Mouse (Mus musculus): ENCODE data around the gene Ska3. TPM values are rescaled to one million over a fixed set of nuclear protein-coding genes. Genes with fewer than 3 reads are reported as not detected.
"Not testable (repeated sequence)": the region's sequence is repeated elsewhere in the genome, so short reads cannot be mapped to it uniquely, and the experiment has no call there.

Ska3 gene
- 22.0 and 25.7 TPM in 2 replicates for polyA plus RNA-seq (2015; fragmentation: Nextera tagmentation; extraction: Ambion mirVana)

DNA sequence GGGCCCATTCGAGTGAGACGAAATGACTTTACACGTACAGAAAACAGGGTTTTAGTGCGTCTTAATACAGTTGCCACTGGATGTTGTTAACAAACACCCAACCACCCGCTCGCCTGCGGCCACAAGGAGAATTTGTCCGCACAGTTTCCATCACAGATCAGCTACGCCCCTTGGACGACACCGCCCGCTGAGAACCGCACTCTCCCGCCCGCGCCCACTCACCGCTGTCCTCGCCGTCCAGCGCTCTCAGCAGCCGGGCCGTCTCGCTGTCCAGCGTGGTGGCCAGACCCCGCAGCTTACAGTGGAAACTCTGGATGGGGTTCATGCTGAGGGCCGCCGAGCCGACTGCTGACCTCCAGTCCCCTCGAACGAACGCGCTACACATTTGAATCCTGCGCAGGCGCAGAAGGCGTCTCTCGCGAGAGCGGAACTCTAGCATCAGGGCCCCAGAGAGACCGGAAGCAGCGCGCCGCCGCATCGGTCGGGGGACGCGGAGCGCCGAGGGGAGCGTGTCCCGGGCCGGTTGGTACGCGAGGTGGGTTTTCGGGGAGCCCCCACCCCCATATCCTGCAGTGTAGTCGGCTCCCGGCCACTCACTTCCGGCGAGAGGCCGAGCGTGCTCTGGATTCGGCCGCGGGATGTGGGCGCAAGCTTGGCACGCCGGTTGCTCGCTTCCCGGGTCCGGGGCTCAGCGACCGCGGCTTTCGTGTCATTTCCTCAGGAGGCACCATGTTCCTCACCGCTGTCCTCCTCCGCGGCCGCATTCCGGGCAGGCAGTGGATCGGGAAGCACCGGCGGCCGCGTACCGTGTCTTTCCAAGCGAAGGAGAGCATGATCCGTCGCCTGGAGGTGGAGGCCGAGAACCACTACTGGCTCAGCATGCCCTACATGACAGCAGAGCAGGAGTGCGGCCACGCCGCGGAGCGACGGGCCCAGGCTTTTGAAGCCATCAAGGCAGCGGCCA is at the start of gene Ska3, which contains the start of gene Mrpl57:
Gene Ska3 (minus strand): TSS at position 398 of the 964 bp plus-strand sequence.
Gene Mrpl57 (plus strand): TSS at position 447 of the 964 bp plus-strand sequence.
- peaks cover 28% of the 10 kb centered on the region for H3K36me3 ChIP-seq
- WGBS (ENCODE audit: insufficient replicate concordance), result under 1% methylated on average over 96 of the region's 96 CpGs
- H3K4me2 ChIP-seq, result peak within 1 kb of the TSS; percentile 90
- H3K27me3 ChIP-seq, result no peaks in the 10 kb centered on the region
- H3K4me1 ChIP-seq (replicated peaks), result peaks cover 34% of the 10 kb centered on the region
- ATAC-seq (ENCODE audit: low read depth) (peak; percentile 95), DNase-seq (peak; percentile 89)
- peak within 1 kb of the TSS; percentile 90 for H3K27ac ChIP-seq
- H3K4me3 ChIP-seq (replicated peaks), result peak within 1 kb of the TSS; percentile 90
- H3K9me3 ChIP-seq (replicated peaks), result no peaks in the 10 kb centered on the region
- H3K9ac ChIP-seq, result peak within 1 kb of the TSS; percentile 95

DNA sequence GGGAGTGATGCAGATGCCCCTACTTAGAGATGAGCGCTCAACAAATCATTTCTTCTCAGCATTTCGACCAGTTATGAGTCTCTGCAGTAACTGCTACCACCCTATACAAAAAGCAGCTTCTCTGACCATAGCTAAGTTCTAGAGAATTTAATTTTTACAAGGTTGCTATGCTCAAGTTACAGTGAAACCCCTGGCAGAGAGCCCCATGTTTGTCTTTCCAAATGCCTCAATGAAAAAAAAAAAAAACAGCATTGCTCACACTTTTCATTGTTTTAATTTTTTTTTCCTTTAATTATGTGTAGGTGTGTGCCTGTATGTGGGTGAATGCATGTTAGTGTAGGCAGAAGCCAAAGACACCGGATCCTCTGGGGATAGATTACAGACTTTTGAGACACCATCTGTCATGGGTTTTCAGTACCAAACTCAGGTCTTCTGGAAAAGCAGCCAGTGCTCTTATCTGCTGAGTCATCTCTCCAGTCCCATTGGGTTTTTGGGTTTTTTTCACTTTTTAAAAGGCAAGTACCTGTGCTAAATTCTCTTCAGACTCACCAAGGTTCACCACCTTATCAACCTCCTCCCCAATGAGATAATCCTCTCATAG is 40.8 kb upstream of the Ska3 start:
- Histone ChIP-seq H3K27me3 (no peaks in the 10 kb centered on the region), H3K27ac (no peak overlapping the region), H3K9ac (no peak overlapping the region), H3K4me3 (replicated peaks) (no peak overlapping the region), H3K4me1 (replicated peaks) (peaks cover 4% of the 10 kb centered on the region; the same call in 1 of the 2 replicates), H3K9me3 (replicated peaks) (no peaks in the 10 kb centered on the region), H3K4me2 (no peak overlapping the region), H3K36me3 (peaks cover 9% of the 10 kb centered on the region; the same call in 1 of the 2 replicates)
- ATAC-seq (ENCODE audit: low read depth) (no peak), DNase-seq (no peak)
- WGBS (ENCODE audit: insufficient replicate concordance), result 77% methylated on average over 3 of the region's 3 CpGs

DNA sequence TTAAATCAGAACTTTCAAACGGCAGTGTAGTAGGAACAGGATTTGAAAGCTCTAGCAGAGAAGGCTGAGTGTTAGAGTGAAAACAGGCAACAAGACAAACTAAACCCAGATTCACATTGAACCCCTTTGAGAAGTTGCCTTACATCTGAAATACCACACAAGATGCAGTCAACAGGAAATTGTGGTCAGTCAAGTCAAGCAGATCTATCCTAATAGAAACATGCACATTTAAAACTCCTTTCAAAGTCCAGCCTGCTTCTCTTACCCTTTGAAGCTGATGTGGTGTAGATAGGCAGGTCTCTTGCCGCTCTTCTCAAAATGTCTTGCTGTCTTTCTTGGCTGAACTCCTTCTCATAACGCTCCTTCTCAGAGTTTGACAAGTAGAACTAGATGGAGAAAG is 39.3 kb upstream of the Ska3 start:
- Histone ChIP-seq H3K36me3 (peaks cover 9% of the 10 kb centered on the region; the same call in 1 of the 2 replicates), H3K9ac (no peak overlapping the region), H3K27ac (no peak overlapping the region), H3K4me3 (replicated peaks) (no peak overlapping the region), H3K4me1 (replicated peaks) (peaks cover 4% of the 10 kb centered on the region; the same call in 1 of the 2 replicates), H3K27me3 (no peaks in the 10 kb centered on the region), H3K4me2 (no peak overlapping the region), H3K9me3 (replicated peaks) (no peaks in the 10 kb centered on the region)
- ATAC-seq (ENCODE audit: low read depth) (no peak), DNase-seq (no peak)
- 43% methylated on average over 3 of the region's 3 CpGs for WGBS (ENCODE audit: insufficient replicate concordance)

GRCm38 (mm10) chr14:57863129-57863528 is 37.1 kb upstream of the Ska3 start:
- Histone ChIP-seq H3K4me1 (replicated peaks) (peaks cover 4% of the 10 kb centered on the region; the same call in 1 of the 2 replicates), H3K9me3 (replicated peaks) (no peaks in the 10 kb centered on the region), H3K9ac (no peak overlapping the region), H3K4me3 (replicated peaks) (no peak overlapping the region), H3K27ac (no peak overlapping the region), H3K36me3 (0 out of 2 replicates have a peak, but pooled peaks cover 5% of the 10 kb centered on the region), H3K27me3 (no peaks in the 10 kb centered on the region), H3K4me2 (no peak overlapping the region)
- WGBS (ENCODE audit: insufficient replicate concordance), result 59% methylated on average over 2 of the region's 2 CpGs
- DNase-seq, result no peak
- ATAC-seq (ENCODE audit: low read depth), result no peak

DNA sequence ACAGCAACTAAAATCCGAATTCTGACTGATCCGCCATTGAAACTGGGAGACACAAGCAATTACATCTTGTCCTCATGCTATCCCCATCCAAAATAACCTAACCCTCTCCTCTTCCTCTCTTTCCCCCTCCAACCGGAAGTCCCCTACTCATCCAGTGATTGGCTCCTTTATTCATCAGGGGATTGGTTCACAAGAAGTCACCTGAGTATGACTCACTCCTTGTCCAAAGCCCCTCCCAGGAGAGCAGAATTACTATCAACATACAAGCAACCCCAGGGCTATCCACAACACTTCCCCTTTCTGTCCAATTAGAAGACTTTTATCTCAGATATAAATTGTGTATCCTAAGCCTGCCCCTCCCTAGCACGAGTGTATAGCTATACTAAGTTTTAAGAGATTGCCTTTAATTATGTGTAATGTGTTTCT is 36.0 kb upstream of the Ska3 start:
- Histone ChIP-seq H3K27ac (no peak overlapping the region), H3K27me3 (no peaks in the 10 kb centered on the region), H3K9me3 (replicated peaks) (no peaks in the 10 kb centered on the region), H3K4me3 (replicated peaks) (no peak overlapping the region), H3K4me1 (replicated peaks) (peaks cover 3% of the 10 kb centered on the region; the same call in 1 of the 2 replicates), H3K4me2 (no peak overlapping the region), H3K36me3 (0 out of 2 replicates have a peak, but pooled peaks cover 7% of the 10 kb centered on the region), H3K9ac (no peak overlapping the region)
- no peak for DNase-seq
- ATAC-seq (ENCODE audit: low read depth), result peak; percentile 58; the same call in 1 of the 2 replicates
- WGBS (ENCODE audit: insufficient replicate concordance), result 66% methylated on average over 4 of the region's 4 CpGs

DNA sequence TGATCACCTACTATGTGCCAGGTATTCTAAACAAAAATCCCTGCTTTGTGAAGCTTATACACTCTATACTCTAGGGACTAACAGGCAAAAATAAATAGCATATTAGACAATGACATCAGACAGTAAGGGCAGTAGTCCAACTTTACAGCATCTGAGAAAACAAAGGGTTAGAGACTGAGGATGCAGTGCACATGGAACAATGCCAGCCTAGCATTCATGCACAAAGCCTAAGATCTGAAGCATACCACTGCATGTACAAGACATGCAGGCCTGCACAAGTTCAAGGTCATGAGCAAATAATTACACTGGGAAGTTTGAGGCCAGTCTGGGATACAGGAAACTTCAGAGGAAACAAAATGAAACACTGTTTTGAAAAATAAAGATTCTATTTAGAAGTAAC is 33.5 kb upstream of the Ska3 start:
- H3K4me1 ChIP-seq (replicated peaks), result no peaks in the 10 kb centered on the region
- DNase-seq, result no peak
- no peaks in the 10 kb centered on the region for H3K9me3 ChIP-seq (replicated peaks)
- H3K4me2 ChIP-seq, result no peak overlapping the region
- no peak for ATAC-seq (ENCODE audit: low read depth)
- 0 out of 2 replicates have a peak, but pooled peaks cover 2% of the 10 kb centered on the region for H3K36me3 ChIP-seq
- H3K27ac ChIP-seq, result no peak overlapping the region
- H3K9ac ChIP-seq, result no peak overlapping the region
- no peaks in the 10 kb centered on the region for H3K27me3 ChIP-seq
- no peak overlapping the region for H3K4me3 ChIP-seq (replicated peaks)

DNA sequence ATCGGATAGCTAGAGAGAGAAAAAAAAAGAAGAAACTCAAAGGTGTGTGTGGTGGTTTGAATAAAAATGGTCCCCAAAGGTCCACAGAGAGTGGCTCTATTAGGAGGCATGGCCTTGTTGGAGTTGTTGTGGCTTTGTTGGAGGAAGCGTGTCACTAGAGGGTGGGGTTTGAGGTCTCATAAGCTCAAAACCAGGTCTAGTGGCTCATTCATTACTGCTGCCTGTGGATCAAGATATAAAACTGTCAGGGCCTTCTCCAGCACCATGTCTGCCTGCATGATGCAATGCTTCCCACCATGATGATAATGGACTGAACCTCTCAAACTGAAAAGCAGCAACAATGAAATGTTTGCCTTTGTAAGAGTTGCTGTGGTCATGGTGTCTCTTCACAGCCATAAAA is 32.6 kb upstream of the Ska3 start:
- no peak overlapping the region for H3K4me3 ChIP-seq (replicated peaks)

DNA sequence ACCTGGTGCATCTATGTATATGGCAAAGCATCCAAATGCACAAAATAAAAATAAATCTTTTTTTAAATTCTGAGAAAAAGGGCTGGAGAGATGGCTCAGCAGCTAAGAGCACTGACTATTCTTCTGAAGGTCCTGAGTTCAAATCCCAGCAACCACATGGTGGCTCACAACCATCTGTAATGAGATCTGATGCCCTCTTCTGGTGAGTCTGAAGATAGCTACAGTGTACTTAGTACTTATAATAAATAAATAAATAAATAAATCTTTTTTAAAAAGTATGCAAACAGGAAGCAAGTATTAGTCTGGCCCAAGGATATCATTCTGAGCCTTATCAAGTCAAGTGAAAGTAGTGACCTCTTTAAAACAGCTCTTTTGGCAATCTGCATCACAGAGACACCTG is 30.1 kb upstream of the Ska3 start:
- H3K27me3 ChIP-seq; H3K27ac ChIP-seq; H3K9me3 ChIP-seq (replicated peaks); ATAC-seq (ENCODE audit: low read depth); H3K4me1 ChIP-seq (replicated peaks); H3K36me3 ChIP-seq; H3K9ac ChIP-seq; DNase-seq; H3K4me2 ChIP-seq; H3K4me3 ChIP-seq (replicated peaks): not testable (repeated sequence)

More for the DNA sequence above, 32.6 kb upstream of the Ska3 start:
- Histone ChIP-seq H3K27me3 (no peaks in the 10 kb centered on the region), H3K9ac (no peak overlapping the region), H3K36me3 (0 out of 2 replicates have a peak, but pooled peaks cover 2% of the 10 kb centered on the region), H3K27ac (no peak overlapping the region), H3K9me3 (replicated peaks) (no peaks in the 10 kb centered on the region), H3K4me2 (no peak overlapping the region), H3K4me1 (replicated peaks) (no peaks in the 10 kb centered on the region)
- DNase-seq, result no peak
- 71% methylated on average over 2 of the region's 2 CpGs for WGBS (ENCODE audit: insufficient replicate concordance)
- ATAC-seq (ENCODE audit: low read depth), result no peak

DNA sequence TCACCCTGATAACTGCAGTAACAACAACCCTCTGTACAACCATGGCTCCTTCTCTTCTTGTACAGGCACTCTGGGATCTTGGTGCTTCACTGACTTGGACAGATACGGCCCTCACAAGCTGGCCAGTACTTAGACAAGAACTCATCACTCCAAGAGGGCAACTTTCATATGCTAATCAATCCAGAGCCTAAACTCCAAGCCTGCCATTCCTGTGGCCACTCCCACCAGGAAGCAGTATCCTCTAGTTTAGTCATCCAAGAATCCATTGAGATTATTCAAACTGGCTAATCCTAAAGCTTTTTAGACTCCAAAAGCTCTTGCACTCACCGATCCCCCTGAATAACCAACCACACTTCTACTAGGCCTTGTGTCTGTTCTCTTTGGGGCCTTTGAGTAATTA is 27.0 kb upstream of the Ska3 start:
- Histone ChIP-seq H3K4me2 (no peak overlapping the region), H3K27me3 (no peaks in the 10 kb centered on the region), H3K9me3 (replicated peaks) (no peaks in the 10 kb centered on the region), H3K4me1 (replicated peaks) (peaks cover 6% of the 10 kb centered on the region), H3K4me3 (replicated peaks) (no peak overlapping the region), H3K36me3 (peaks cover 6% of the 10 kb centered on the region; the same call in 1 of the 2 replicates), H3K27ac (no peak overlapping the region), H3K9ac (no peak overlapping the region)
- DNase-seq (no peak), ATAC-seq (ENCODE audit: low read depth) (no peak)
- 83% methylated on average over 2 of the region's 2 CpGs for WGBS (ENCODE audit: insufficient replicate concordance)

GRCm38 (mm10) chr14:57850330-57850729 is 24.3 kb upstream of the Ska3 start:
- no peak overlapping the region for H3K4me3 ChIP-seq (replicated peaks)
- no peak overlapping the region for H3K4me2 ChIP-seq
- H3K27me3 ChIP-seq, result no peaks in the 10 kb centered on the region
- 61% methylated on average over 3 of the region's 3 CpGs for WGBS (ENCODE audit: insufficient replicate concordance)
- H3K9ac ChIP-seq, result no peak overlapping the region
- H3K36me3 ChIP-seq, result peaks cover 3% of the 10 kb centered on the region; the same call in 1 of the 2 replicates
- ATAC-seq (ENCODE audit: low read depth) (peak; percentile 26; the same call in 1 of the 2 replicates), DNase-seq (no peak)
- peaks cover 6% of the 10 kb centered on the region for H3K4me1 ChIP-seq (replicated peaks)
- no peak overlapping the region for H3K27ac ChIP-seq
- H3K9me3 ChIP-seq (replicated peaks), result no peaks in the 10 kb centered on the region

GRCm38 (mm10) chr14:57848646-57849045 is 22.7 kb upstream of the Ska3 start:
- no peaks in the 10 kb centered on the region for H3K27me3 ChIP-seq
- no peak for ATAC-seq (ENCODE audit: low read depth)
- H3K9ac ChIP-seq, result no peak overlapping the region
- H3K9me3 ChIP-seq (replicated peaks), result no peaks in the 10 kb centered on the region
- no peak overlapping the region for H3K4me3 ChIP-seq (replicated peaks)
- H3K4me2 ChIP-seq, result no peak overlapping the region
- no peak overlapping the region for H3K27ac ChIP-seq
- peaks cover 3% of the 10 kb centered on the region for H3K36me3 ChIP-seq
- H3K4me1 ChIP-seq (replicated peaks), result peaks cover 16% of the 10 kb centered on the region
- no peak for DNase-seq
- WGBS (ENCODE audit: insufficient replicate concordance), result 67% methylated on average over 2 of the region's 2 CpGs
